Mouse (Mus musculus) thymus, adult 2 months (tissue): ENCODE data around the gene Zfp148.

Source experiments
- CTCF ChIP-seq: fragments of 200-500 bp; IDR thresholded peaks from 2 replicates; pipeline ENCODE4 v1.5.1; 2012; ENCODE audit warnings: mild to moderate bottlenecking, control low read depth, low read length, moderate library complexity, borderline replicate concordance; ENCODE audit not compliant: control insufficient read depth, poor library complexity, insufficient read depth; ENCODE audit errors: extremely low read depth
- POLR2A ChIP-seq: fragments of 200-500 bp; IDR thresholded peaks from 2 replicates; pipeline ENCODE4 v1.6.1; 2012; ENCODE audit warnings: mild to moderate bottlenecking, low read length, control low read depth, moderate library complexity; ENCODE audit not compliant: control insufficient read depth, poor library complexity, insufficient read depth; ENCODE audit errors: extremely low read depth

- TF ChIP-seq CTCF (no peak), POLR2A (no peak)
Measured at GRCm38 (mm10) chr16:33529502-33530454, 149.1 kb downstream of the Zfp148 start.
